9 mouse cellular contexts compared by ENCODE assay signal in genomic region chrX:134684936-134685335, GRCm38 (mm10). TPM values are rescaled to one million over a fixed set of nuclear protein-coding genes. Genes with fewer than 3 reads are reported as not detected.
DNase-seq lines count a peak whose midpoint lies in the region; ATAC-seq and TF ChIP-seq lines count a peak whose summit lies in the region.
"Had no signal": no experiment of that assay in that cellular context is flagged by ENCODE, and none has a peak within 500 bp of the region (broad histone marks: within the 10 kb centered on the region; RNA-seq: fewer than 3 reads in every experiment).

No protein-coding gene starts in this region.

- WGBS in heart, embryonic 15.5 days, result 32% methylated on average over 5 of the region's 5 CpGs
- WGBS in heart, adult 2 months, result 50% methylated on average over 5 of the region's 5 CpGs
- WGBS in embryonic facial prominence, embryonic 15.5 days, result 26% methylated on average over 5 of the region's 5 CpGs
- 44% methylated on average over 5 of the region's 5 CpGs for WGBS in intestine, postnatal 0 days
- 41% methylated on average over 5 of the region's 5 CpGs for WGBS in neural tube, embryonic 15.5 days

- intact Hi-C loops in heart, adult 2 months (cut with DNase I), result loop anchor here (2.0 to 5.0 kb wide), 2 partner anchors 32 to 38 kb away; partner anchors contain the start of gene Armcx1
- intact Hi-C loops in left cerebral cortex, adult 2 months (cut with DNase I), result no loop called here

- peak overlapping the region; percentile 46 for H3K4me2 ChIP-seq in heart, embryonic 15.5 days
- peak overlapping the region; percentile 22; the same call in 1 of the 2 replicates for H3K4me2 ChIP-seq in embryonic facial prominence, embryonic 15.5 days (replicated peaks)
- H3K4me2 ChIP-seq in intestine, postnatal 0 days (replicated peaks; ENCODE audit: low read depth), result no peak overlapping the region
- H3K4me2 ChIP-seq in neural tube, embryonic 15.5 days, result peak overlapping the region; percentile 59

- no peaks in the 10 kb centered on the region for H3K27me3 ChIP-seq in heart, embryonic 15.5 days
- no peaks in the 10 kb centered on the region for H3K27me3 ChIP-seq in heart, adult 2 months (ENCODE audit: control insufficient read depth, insufficient read depth, low read length)
- H3K27me3 ChIP-seq in embryonic facial prominence, embryonic 15.5 days, result peaks cover 6% of the 10 kb centered on the region
- H3K27me3 ChIP-seq in intestine, postnatal 0 days (replicated peaks; ENCODE audit: control insufficient read depth, insufficient read depth, low read length), result 0 out of 2 replicates have a peak, but pooled peaks cover 3% of the 10 kb centered on the region
- no peaks in the 10 kb centered on the region for H3K27me3 ChIP-seq in neural tube, embryonic 15.5 days (replicated peaks)

- no peaks in the 10 kb centered on the region for H3K79me2 ChIP-seq in heart, adult 2 months (replicated peaks; ENCODE audit: control insufficient read depth, insufficient read depth, low read length)

- peaks cover 8% of the 10 kb centered on the region; the same call in 1 of the 2 replicates for H3K36me3 ChIP-seq in heart, embryonic 15.5 days
- H3K36me3 ChIP-seq in heart, adult 2 months (ENCODE audit: control insufficient read depth, insufficient read depth, low read length), result no peaks in the 10 kb centered on the region
- peaks cover 2% of the 10 kb centered on the region; the same call in 1 of the 2 replicates for H3K36me3 ChIP-seq in embryonic facial prominence, embryonic 15.5 days
- H3K36me3 ChIP-seq in intestine, postnatal 0 days (ENCODE audit: control insufficient read depth, insufficient read depth), result no peaks in the 10 kb centered on the region
- peaks cover 7% of the 10 kb centered on the region; the same call in 1 of the 2 replicates for H3K36me3 ChIP-seq in neural tube, embryonic 15.5 days

- H3K9me3 ChIP-seq in heart, embryonic 15.5 days (replicated peaks), result no peaks in the 10 kb centered on the region
- H3K9me3 ChIP-seq in embryonic facial prominence, embryonic 15.5 days (replicated peaks), result no peaks in the 10 kb centered on the region
- H3K9me3 ChIP-seq in intestine, postnatal 0 days (ENCODE audit: control insufficient read depth), result no peaks in the 10 kb centered on the region
- H3K9me3 ChIP-seq in neural tube, embryonic 15.5 days (replicated peaks), result no peaks in the 10 kb centered on the region

- DNase-seq in heart, adult 2 months, result no peak
- DNase-seq in left cerebral cortex, adult 2 months (ENCODE audit: extremely low spot score in 1 of 2, low spot score in 2 of 2), result no peak
- DNase-seq in lung, postnatal 25 days (ENCODE audit: low spot score), result no peak
- DNase-seq in natural killer cell, adult 2 months (ENCODE audit: low spot score in 2 of 2), result no peak
- DNase-seq: left cerebral cortex, postnatal 4 days had no signal

- no peak for ATAC-seq in heart, embryonic 15.5 days (replicated peaks; ENCODE audit: insufficient number of reproducible peaks, insufficient read depth, low FRiP score, low read depth)
- ATAC-seq in embryonic facial prominence, embryonic 15.5 days (ENCODE audit: insufficient number of reproducible peaks, low FRiP score, low TSS enrichment, low read depth), result no peak
- ATAC-seq in intestine, postnatal 0 days, result no peak
- no peak for ATAC-seq in neural tube, embryonic 15.5 days (ENCODE audit: low FRiP score)

- H3K27ac ChIP-seq in heart, embryonic 15.5 days, result peak overlapping the region; percentile 69
- H3K27ac ChIP-seq in heart, adult 2 months, result no peak overlapping the region; the same call in 1 of the 2 replicates
- peak overlapping the region; percentile 60 for H3K27ac ChIP-seq in embryonic facial prominence, embryonic 15.5 days (replicated peaks)
- no peak overlapping the region for H3K27ac ChIP-seq in intestine, postnatal 0 days (ENCODE audit: low read depth, low read length)
- H3K27ac ChIP-seq in neural tube, embryonic 15.5 days (replicated peaks), result peak overlapping the region; percentile 51
- no peak overlapping the region for H3K27ac ChIP-seq in left cerebral cortex, adult 2 months

- TF ChIP-seq CTCF in heart, adult 2 months (IDR thresholded peaks at IDR 0.05), result no peak
- TF ChIP-seq CTCF in intestine, postnatal 0 days (IDR thresholded peaks at IDR 0.05; ENCODE audit: low read depth), result no peak
- TF ChIP-seq CTCF in left cerebral cortex, adult 2 months (IDR thresholded peaks at IDR 0.05), result no peak

- H3K4me1 ChIP-seq in heart, embryonic 15.5 days (replicated peaks), result no peaks in the 10 kb centered on the region
- H3K4me1 ChIP-seq in heart, adult 2 months (ENCODE audit: control insufficient read depth, insufficient read depth, low read length), result no peaks in the 10 kb centered on the region
- H3K4me1 ChIP-seq in embryonic facial prominence, embryonic 15.5 days, result no peaks in the 10 kb centered on the region
- H3K4me1 ChIP-seq in intestine, postnatal 0 days (replicated peaks; ENCODE audit: control insufficient read depth, insufficient read depth, low read length), result no peaks in the 10 kb centered on the region
- H3K4me1 ChIP-seq in neural tube, embryonic 15.5 days, result peaks cover 13% of the 10 kb centered on the region

- H3K9ac ChIP-seq in heart, embryonic 15.5 days, result no peak overlapping the region
- no peak overlapping the region for H3K9ac ChIP-seq in heart, adult 2 months (ENCODE audit: low read depth, low read length)
- H3K9ac ChIP-seq in embryonic facial prominence, embryonic 15.5 days, result no peak overlapping the region
- no peak overlapping the region for H3K9ac ChIP-seq in intestine, postnatal 0 days (ENCODE audit: low read depth, low read length)
- peak overlapping the region; percentile 23; the same call in 1 of the 2 replicates for H3K9ac ChIP-seq in neural tube, embryonic 15.5 days (replicated peaks)

- TF ChIP-seq POLR2A in heart, adult 2 months (IDR thresholded peaks at IDR 0.05; ENCODE audit: insufficient read depth, low read depth, low read length), result no peak

- peak overlapping the region; percentile 41 for H3K4me3 ChIP-seq in heart, embryonic 15.5 days
- no peak overlapping the region for H3K4me3 ChIP-seq in heart, adult 2 months
- H3K4me3 ChIP-seq in embryonic facial prominence, embryonic 15.5 days (replicated peaks), result peak overlapping the region; percentile 55
- H3K4me3 ChIP-seq in intestine, postnatal 0 days (ENCODE audit: low read depth, low read length), result 0 out of 2 replicates have a peak overlapping the region, but pooled peaks have one; percentile 9
- peak overlapping the region; percentile 30 for H3K4me3 ChIP-seq in neural tube, embryonic 15.5 days (replicated peaks)
- no peak overlapping the region for H3K4me3 ChIP-seq in left cerebral cortex, adult 2 months

- TF ChIP-seq EP300 in heart, adult 2 months (IDR thresholded peaks at IDR 0.05; ENCODE audit: insufficient read depth, low read depth, low read length), result no peak

RNA-seq across cellular contexts. Expression of gene Armcx4, which starts 1.4 kb away (rescaled TPM):
- polyA plus RNA-seq in heart, embryonic 15.5 days (2015; fragmentation: Nextera tagmentation; extraction: Ambion mirVana), result 3.8 and 4.1 TPM in 2 replicates
- 1 to 10 TPM; 8.1 to 9.2 TPM for total RNA-seq in heart, adult 2 months (2021)
- polyA plus RNA-seq in heart, adult 2 months (2012; rRNA removed), result 1.0 and 1.8 TPM in 2 replicates
- 4.5 and 5.1 TPM in 2 replicates for polyA plus RNA-seq in embryonic facial prominence, embryonic 15.5 days (2015; fragmentation: Nextera tagmentation; extraction: Ambion mirVana)
- 1.2 and 1.4 TPM in 2 replicates for polyA plus RNA-seq in intestine, postnatal 0 days (2015; fragmentation: Nextera tagmentation; extraction: Ambion mirVana)
- polyA plus RNA-seq in neural tube, embryonic 15.5 days (2015; fragmentation: Nextera tagmentation; extraction: Ambion mirVana), result 4.7 and 5.4 TPM in 2 replicates
- 10 to 100 TPM; 35.8 to 40.8 TPM for total RNA-seq in left cerebral cortex, adult 2 months (2021)

RNA-seq across cellular contexts. Expression of gene Armcx1, which starts 32.8 kb away (rescaled TPM):
- 40.5 and 43.2 TPM in 2 replicates for polyA plus RNA-seq in heart, embryonic 15.5 days (2015; fragmentation: Nextera tagmentation; extraction: Ambion mirVana)
- 1 to 10 TPM; 4.2 to 4.5 TPM for total RNA-seq in heart, adult 2 months (2021)
- 2.1 and 3.9 TPM in 2 replicates for polyA plus RNA-seq in heart, adult 2 months (2012; rRNA removed)
- polyA plus RNA-seq in embryonic facial prominence, embryonic 15.5 days (2015; fragmentation: Nextera tagmentation; extraction: Ambion mirVana), result 62.1 and 64.1 TPM in 2 replicates
- 12.1 and 12.9 TPM in 2 replicates for polyA plus RNA-seq in intestine, postnatal 0 days (2015; fragmentation: Nextera tagmentation; extraction: Ambion mirVana)
- 108 and 119 TPM in 2 replicates for polyA plus RNA-seq in neural tube, embryonic 15.5 days (2015; fragmentation: Nextera tagmentation; extraction: Ambion mirVana)
- total RNA-seq in left cerebral cortex, adult 2 months (2021), result 10 to 100 TPM; 62.9 to 69.8 TPM

Comparison
In these comparisons a context has a peak if more than half of its experiments do, and no peak if none do; other contexts are left out.
1. H3K27ac ChIP-seq: peak in heart, embryonic 15.5 days (single experiment), embryonic facial prominence, embryonic 15.5 days (single experiment) and neural tube, embryonic 15.5 days (single experiment); none in heart, adult 2 months (single experiment), intestine, postnatal 0 days (single experiment) and left cerebral cortex, adult 2 months (single experiment).
2. H3K4me3 ChIP-seq: peak in heart, embryonic 15.5 days (single experiment), embryonic facial prominence, embryonic 15.5 days (single experiment), intestine, postnatal 0 days (single experiment) and neural tube, embryonic 15.5 days (single experiment); none in heart, adult 2 months (single experiment) and left cerebral cortex, adult 2 months (single experiment).